Mouse (Mus musculus) retina, postnatal 1 day (tissue): Measurements from ENCODE around the gene Ralb.

Experiments used
- DNase-seq: peaks from one replicate; pipeline ENCODE4 v3.0.0-alpha.2; 2012

Ralb gene

DNA sequence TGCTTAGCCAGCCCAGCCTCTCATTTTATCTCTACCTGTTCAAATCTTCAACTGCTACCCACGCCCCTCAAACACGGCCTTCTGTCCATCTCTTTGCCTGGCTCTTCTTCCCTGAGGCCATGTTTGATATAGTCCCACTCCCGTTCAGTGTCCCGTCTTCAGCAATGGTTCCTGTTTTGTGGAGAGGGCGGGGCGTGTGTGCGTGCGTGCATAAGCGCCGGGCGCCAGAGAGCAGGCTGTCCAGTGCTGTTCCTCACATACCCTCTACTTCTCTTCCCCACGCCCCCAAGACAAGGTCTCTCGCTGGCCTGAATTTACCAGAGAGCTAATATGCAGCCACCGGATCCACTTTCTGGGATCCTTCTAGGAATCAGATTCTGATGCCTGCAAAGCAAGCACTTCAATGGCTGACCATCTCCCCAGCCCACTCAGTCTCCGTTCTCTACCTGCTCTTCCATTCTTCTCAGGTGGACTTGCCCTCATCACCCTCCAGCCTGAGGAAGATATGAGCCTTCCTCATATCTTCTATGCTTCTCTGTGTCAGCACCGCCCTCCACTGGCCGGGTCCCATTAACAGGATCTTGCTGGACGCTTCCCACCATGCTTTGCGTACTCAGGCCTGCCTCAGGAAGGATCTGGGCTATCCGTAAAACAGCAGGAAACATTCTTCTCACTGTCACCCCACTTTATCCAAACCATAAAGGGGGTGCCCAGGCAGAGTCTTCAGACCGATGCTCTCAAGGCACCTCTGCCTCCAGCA lies 60.8 kb downstream of the Ralb start:
- DNase-seq: no peak

GRCm38 (mm10) chr1:119442901-119443300 lies 61.7 kb downstream of the Ralb start:
- DNase-seq: no peak

DNA sequence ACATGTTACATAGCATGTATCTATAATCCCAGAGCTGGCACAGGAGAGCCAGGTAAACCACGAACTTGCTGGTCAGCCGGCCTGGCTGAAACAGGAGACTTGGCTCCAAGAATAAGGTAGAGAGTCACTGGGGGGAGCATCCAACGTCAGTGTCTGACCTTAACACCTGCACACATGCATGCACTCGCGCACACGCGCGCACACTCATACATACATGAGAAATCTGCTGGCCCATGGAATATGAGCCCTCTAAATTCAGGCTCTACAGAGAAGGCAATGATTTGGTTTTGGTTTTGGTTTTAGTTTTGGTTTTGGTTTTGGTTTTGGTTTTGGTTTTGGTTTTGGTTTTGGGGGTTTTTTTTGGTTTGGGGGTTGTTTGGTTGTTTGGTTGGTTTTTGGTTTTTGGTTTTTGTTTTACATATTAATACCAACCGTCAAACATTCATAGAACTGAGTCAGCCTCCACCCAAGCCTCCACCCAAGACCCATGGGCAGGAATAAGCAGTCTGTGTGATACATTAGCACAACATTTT lies 66.4 kb downstream of the Ralb start:
- no peak for DNase-seq

DNA sequence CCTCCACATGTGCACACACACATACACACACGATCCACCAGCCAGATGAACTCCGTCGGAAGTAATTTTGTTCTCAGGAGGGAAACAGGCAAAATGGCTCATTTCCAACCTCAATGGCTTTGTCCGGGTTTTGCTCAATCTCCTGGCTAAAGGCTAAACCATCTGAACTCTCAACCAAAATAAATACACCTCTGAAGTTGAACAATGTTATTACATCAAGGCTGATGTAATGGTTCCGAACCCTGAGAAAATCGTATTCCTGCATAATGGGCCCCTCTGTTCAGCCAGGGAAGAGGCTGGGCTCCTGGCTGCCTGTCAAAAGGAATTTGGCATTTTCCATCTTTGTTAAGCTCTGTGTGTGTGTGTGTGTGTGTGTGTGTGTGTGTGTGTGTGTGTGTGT lies 67.2 kb downstream of the Ralb start:
- DNase-seq: no peak

DNA sequence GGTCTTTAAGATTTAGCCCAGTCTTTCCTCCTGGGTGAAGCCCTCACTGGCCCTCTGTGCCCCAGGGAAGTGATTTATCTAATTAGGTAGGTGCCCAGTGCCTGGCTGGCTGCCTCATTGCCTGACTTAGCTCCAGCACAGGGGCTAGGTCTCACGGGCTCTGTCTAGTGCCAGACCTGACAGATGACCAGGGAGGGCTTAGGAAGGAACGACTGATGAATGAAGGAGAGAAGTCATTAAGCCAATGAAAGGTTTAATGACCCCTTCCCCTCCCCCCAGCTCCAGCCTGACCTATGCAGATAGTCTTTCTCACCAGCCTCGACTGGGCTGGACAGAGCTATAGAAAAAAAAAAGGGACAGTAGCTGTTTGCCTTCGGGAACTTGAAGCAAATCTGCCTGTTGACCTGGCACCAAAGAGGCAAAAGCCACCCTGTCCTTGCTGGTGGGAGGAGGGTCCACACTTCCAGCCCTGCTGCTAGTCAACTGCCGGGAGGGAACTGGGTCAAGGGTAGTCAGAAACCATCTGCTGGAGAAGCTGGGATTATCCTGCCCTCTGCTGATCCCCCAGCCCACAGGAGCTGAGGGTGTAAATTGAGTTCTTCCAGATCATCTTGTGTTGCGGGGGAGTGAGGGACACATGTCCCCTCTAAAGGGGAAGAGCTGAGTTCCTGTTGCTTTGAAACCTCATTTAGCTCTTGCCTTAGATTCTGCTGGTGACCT lies 80.3 kb downstream of the Ralb start:
- peak; percentile 88 for DNase-seq

- DNase-seq: peak; percentile 81
Observed at GRCm38 (mm10) chr1:119423510-119423909, 81.1 kb downstream of the Ralb start.

GRCm38 (mm10) chr1:119422460-119423015 lies 82.1 kb downstream of the Ralb start:
- DNase-seq: peak; percentile 52

GRCm38 (mm10) chr1:119421576-119422421 lies 82.8 kb downstream of the Ralb start, which contains the start of gene Inhbb:
Inhbb (minus strand) TSS chr1:119422248.
- peak; percentile 72 for DNase-seq

DNA sequence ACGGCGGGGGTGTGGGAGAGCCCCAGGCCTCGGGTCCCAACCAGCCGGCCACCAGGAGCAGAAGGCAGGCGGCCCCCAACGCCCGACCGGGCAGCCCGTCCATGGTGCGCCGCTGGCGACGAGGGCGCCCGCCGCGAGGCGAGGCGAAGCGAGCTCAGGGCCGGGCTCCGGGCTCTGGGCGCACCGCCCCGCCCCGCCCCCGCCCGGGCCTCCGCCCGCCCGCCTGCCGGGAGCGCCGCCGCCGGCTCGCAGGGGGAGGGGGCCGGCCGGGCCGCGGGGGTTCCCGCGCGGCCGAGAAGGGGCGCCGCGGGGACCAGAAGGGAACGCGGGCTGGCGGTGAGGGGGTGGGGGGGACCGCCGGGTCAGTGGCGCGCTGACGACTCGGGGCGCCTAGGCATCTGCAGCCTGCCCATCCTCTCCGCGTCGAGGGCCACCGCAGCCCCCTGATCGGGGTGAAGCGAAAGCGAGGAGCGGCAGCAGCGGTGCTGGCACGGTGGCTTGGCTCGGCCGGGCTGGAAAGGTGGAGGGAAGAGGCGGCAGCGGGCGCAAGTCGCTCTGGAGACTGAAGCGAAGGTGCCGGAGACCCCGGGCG lies 83.5 kb downstream of the Ralb start:
- peak; percentile 59 for DNase-seq
